Mouse (Mus musculus) skeletal muscle tissue, postnatal 0 days (tissue): ENCODE results near the gene Dzip3. TPM values are rescaled to one million over a fixed set of nuclear protein-coding genes. Genes with fewer than 3 reads are reported as not detected.

Experiments
- polyA plus RNA-seq: library from polyadenylated mRNA; unstranded; fragments of >200 nt; fragmentation: Nextera tagmentation; extraction: Ambion mirVana; gene quantifications from 2 replicates; pipeline ENCODE4 v1.2.1, GENCODE M21; 2015

Gene Dzip3
- 6.3 and 6.8 TPM in 2 replicates for polyA plus RNA-seq

GRCm38 (mm10) chr16:48993559-48994342 is at the start of gene Dzip3, which contains the start of gene Cip2a:
Dzip3 (minus strand) TSS chr16:48994165.
Cip2a (plus strand) TSS chr16:48994185.

Other genes starting within 250 kb of the Dzip3 start
- 0.15 TPM in 1 of 2 replicates, not detected in the other for gene Trat1, start 222.1 kb downstream of the Dzip3 start, polyA plus RNA-seq
- gene Retnlb, start 177.3 kb downstream of the Dzip3 start, polyA plus RNA-seq, result not detected in 2 replicates
- not detected in 2 replicates for gene Retnla, start 151.6 kb downstream of the Dzip3 start, polyA plus RNA-seq
- 1.5 and 3.7 TPM in 2 replicates for gene Retnlg, start 121.5 kb downstream of the Dzip3 start, polyA plus RNA-seq
- 4.7 and 5.4 TPM in 2 replicates for gene Cip2a, start within 50 bp of the Dzip3 start, polyA plus RNA-seq
- gene Myh15, start 63.3 kb upstream of the Dzip3 start, polyA plus RNA-seq, result 0.04 TPM in 1 of 2 replicates, not detected in the other